Mouse (Mus musculus) activated CD4-positive, CD25-positive, alpha-beta regulatory T cell, adult 4 months (primary cell): Measurements from ENCODE around the gene Agbl3. TPM values are rescaled to one million over a fixed set of nuclear protein-coding genes. Genes with fewer than 3 reads are reported as not detected.

Experiments used
- ATAC-seq: one replicate; pipeline ENCODE4 v1.8.0; 2017
- polyA plus RNA-seq, 2 experiments: library from polyadenylated mRNA; unstranded; fragments of 100-300 nt; shearing (Covaris generic); gene quantifications; one replicate each; pipeline ENCODE4 v1.2.1; 2017

Gene Agbl3
- polyA plus RNA-seq, result under 1 TPM; 0.49 to 0.85 TPM

DNA sequence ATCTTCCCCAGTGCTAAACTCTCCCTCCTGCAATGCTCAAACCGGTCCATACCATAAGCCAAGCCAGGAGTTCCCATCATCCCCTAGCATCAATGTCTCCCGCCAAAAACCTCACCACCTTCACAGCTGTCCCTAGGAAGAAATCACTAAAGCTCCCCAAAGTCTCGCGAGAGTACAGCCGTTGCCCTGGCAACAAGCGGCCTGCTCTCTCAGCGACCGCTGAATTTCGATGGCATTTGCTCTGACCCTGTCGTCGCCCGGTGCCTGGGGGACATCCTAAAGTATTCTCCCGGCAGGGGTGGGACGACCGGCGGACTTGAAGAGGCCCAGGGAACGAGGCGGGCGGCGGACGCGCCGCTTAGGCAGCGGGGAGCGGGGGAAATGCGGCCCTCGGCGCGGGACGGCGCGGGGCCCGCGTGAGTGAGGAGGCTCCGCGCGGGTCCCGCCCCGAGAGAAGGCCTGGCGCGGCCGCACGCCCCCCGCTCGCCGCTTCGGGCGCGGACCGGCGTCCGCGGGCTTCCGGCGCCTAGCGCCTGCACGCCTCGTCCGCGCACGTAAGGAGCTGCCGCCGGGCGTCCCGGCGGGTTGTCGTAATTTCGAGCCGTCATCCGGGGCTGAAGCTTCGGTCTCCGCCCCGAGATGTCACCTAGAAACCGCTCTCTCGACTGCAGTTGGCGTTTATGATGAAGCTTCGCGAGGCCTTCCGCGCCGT is at the start of gene Agbl3:
Gene Agbl3 (plus strand): TSS at position 202 of the 712 bp plus-strand sequence.
- peak; percentile 91 for ATAC-seq

- ATAC-seq, result no peak
These were observed 49.2 kb upstream of the Agbl3 start for GRCm38 (mm10) chr6:34731007-34731406.

DNA sequence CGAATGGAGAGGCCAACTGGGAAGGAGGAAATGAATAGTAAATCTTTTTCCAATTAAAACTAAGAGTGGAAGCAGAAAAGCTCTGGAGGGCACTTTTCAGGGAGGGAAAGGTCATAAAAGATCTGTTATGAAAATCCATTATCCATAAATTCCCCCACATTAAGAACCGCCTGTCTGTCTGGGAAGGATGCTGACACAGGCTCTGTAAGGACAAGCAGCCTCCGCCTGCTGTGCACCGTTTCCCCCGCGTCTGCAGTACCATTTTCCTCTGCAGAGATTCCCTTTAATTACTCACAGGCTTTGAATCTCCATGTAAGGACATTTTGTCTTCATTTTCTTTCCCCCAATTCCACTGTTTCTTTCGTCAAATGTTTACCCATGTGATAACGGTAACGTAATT is 48.7 kb upstream of the Agbl3 start:
- ATAC-seq, result no peak

GRCm38 (mm10) chr6:34734940-34735695 is 45.1 kb upstream of the Agbl3 start:
- ATAC-seq, result no peak

GRCm38 (mm10) chr6:34736934-34737333 is 43.3 kb upstream of the Agbl3 start:
- no peak for ATAC-seq

GRCm38 (mm10) chr6:34743946-34744345 is 36.3 kb upstream of the Agbl3 start:
- ATAC-seq, result no peak

- ATAC-seq, result no peak
These were observed 32.4 kb upstream of the Agbl3 start for GRCm38 (mm10) chr6:34747846-34748245.

DNA sequence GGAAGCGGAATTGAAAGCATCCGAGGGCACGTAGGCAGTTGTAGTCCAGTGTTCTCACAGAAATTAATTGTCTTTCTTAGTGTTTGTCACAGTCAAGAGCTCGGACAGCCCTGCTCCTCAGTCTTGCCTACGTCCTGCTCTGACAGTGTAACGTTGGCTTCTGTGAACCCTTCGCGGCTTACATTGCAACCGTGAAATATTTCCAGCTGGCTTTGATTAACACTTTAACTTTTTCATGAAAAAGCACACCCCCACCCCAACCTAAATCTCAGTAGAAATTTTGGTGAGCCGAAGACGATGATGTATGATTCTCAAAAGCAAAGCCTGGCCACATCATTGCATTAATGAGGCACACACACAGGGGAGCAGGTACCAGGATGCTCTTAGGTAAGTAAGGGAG is 31.7 kb upstream of the Agbl3 start:
- ATAC-seq, result no peak

GRCm38 (mm10) chr6:34749526-34749925 is 30.7 kb upstream of the Agbl3 start:
- ATAC-seq, result no peak

DNA sequence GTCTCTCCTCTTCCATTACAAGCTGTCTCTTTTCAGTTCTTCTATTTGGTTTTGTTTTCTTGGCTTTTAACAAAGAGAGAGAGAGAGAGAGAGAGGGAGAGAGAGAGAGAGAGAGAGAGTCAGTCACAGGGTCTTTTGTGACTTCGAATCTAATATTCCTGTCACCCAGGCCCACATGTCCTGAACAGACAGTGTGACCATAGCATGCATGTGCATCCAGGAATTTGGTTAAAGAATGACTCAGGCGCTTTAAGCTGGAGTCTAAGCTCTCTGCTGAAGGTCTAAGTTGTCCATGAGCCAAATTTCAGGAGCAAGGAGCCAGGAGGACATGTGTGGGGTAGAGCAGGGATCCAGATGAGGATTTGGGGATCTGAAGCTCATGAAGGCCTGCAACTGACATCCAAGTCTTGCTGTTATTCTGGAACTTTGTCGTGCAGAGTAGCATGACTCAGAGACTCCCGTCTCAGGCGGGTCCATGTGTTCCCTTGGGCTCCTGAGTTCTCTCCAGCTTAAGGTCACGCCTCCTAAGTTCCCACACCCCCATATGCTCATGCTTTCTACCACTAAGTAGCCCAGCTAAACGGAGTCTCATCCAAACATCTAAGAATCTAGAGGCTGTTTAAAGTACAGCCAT is 29.6 kb upstream of the Agbl3 start:
- no peak for ATAC-seq

GRCm38 (mm10) chr6:34751625-34752024 is 28.6 kb upstream of the Agbl3 start:
- no peak for ATAC-seq

DNA sequence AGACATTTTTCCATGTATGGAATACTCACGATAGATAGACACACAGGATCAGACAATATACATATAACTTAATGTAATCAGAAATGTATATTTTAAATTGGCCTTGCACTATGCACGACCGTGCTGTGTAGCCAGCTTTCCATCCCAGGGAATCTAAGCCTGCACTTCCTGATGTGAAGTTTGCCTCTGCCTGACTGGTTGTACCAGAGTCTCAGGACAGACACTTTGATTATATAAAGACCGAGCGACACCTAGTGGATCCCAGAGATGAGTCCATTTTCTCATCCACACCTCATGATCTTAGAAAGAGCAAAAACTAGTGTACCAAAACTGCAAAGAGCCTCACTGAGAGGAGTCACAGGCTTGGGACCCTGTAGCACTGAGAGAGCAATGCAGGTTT is 25.8 kb upstream of the Agbl3 start:
- ATAC-seq, result no peak

GRCm38 (mm10) chr6:34758340-34758739 is 21.9 kb upstream of the Agbl3 start:
- no peak for ATAC-seq

GRCm38 (mm10) chr6:34760023-34760422 is 20.2 kb upstream of the Agbl3 start:
- ATAC-seq, result no peak

GRCm38 (mm10) chr6:34765721-34766120 is 14.5 kb upstream of the Agbl3 start:
- no peak for ATAC-seq

DNA sequence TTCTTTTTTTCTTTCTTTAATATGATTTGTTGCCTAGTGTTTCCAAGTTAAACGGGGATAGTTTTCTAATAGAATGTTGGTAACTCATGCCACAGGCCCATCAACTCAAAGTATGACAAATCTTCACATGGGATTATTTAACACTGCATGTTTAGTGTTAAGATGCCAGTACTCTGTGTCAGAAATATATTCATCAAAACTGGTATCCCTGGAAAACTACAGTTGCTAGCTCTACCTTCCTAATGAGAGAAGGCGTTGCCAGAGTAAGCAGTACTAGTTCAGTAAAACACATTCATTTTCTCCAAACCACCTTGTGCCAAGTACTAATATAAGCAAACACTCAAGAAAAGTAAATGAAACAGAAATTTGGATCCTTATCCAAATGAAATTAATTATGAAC is 10.2 kb upstream of the Agbl3 start:
- no peak for ATAC-seq

DNA sequence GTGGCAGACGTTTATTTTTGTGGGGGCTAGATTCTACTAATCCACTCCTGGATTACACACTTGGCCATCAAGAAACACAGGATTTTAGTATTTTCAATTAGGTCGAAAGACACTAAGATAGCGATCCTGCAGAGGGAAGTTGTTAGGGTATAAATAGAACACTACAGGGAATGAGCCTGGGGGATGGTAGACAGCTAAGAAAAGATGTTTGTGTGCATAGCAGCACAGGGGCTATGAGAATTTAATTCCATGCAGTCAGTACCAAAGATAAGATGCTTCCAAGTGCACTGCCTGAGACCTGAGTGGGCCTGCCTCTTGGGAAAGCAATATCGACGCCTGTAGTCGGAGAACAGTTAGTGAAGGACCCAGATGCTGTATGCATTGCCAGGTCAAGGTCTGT is 9.7 kb upstream of the Agbl3 start:
- no peak for ATAC-seq

DNA sequence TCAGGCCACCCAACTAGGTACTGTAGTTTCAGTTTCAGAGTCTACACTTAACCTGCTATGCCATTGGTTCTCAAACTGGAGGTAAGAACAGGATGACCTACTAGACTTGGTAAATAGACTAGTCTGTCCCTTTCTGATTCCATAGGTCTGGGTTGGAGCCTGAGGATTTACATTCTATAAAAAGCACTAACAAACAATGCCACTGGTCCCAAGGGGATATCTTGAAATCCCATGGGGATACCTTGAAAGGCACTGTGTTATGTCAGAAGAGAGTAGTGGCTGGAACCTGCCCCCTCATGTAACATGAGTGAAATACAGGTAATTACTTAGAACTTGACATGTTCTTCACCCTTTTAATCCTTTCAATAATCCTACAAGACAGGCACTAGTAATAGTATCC is 3.8 kb upstream of the Agbl3 start:
- ATAC-seq, result no peak

GRCm38 (mm10) chr6:34777094-34777493 is 3.1 kb upstream of the Agbl3 start:
- ATAC-seq, result no peak

- no peak for ATAC-seq
These were observed 2.1 kb upstream of the Agbl3 start for GRCm38 (mm10) chr6:34777981-34778668.

DNA sequence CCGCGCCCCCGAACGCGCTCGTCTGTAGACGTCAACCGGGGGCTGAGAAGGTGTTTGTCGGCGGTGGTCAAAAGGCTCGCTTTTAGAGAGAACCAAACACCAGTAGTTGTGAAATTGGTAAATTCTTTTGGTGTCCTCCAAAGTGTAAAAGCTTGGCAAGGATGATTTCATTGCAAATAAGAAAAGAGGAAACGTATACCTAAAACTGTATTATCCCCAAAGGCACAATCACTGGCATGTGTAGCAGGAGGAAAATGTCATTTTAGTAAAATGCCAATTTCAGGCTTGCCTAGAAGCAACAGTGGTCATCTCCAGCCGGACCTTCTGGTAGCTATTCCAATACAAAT is 684 bp downstream of the Agbl3 start:
- ATAC-seq, result no peak

GRCm38 (mm10) chr6:34782493-34782892 is 2.3 kb downstream of the Agbl3 start:
- ATAC-seq, result no peak

DNA sequence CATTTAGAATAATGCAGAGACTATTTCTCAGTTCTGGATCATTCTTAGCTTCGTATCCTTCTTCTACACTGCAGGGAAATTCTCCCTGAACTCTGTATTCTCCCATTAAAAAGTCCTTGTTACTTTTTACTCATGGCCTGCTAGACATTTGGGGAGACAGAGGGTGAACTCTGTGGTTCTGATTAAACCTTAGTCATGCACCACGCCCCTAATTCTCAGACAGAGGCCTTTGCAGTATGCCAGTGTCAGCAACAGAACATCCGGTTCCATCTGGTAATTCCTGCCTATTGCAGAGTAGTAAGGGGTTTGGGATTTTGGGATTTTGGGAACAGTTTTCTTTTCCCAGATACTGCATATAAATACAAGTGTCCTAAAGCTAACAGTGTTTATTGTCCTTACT is 16.6 kb downstream of the Agbl3 start:
- no peak for ATAC-seq
